In the genomic region with DNA sequence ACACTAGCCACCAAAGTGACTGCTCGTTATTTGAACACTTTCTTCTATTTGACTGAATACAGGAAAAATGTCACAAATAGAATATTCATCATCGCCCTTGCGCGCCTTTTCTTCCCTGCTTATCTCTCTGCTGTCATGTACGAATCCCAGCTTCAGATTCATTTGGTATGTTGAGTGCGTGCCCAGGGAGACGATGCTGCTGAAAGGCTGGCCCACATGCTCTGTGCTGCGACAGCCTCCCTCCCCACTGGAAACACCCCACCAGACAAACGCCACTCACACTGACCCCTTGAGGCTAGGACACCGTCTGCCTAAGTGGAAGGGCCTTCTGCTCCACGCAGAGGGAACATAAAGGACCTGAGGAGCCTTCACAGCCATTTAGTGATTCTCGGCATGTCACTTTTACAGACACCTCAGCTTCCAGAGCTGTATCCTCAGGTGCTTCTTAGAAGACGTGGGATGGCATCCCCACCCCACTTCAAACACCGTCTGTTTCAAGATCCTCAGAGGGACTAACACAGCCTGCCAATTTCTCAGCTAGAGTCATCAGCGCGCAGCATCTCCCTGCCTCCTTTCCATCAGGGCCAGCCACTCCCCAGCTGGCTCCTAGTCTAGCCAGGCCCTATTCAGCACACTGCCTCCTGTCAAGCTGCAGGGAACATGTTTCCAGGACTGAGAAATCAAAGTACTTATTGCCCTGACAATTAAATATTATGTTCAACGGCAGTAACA, we compare ENCODE assay signal across 16 mouse cellular contexts.
DNase-seq lines count a peak whose midpoint lies in the region; ATAC-seq lines count a peak whose summit lies in the region.
"Had no signal": no experiment of that assay in that cellular context is flagged by ENCODE, and none has a peak within 500 bp of the region (broad histone marks: within the 10 kb centered on the region; RNA-seq: fewer than 3 reads in every experiment).

No protein-coding gene starts in this region.

- H3K4me3 ChIP-seq in forebrain, embryonic 14.5 days (ENCODE audit: low read depth, low read length), result no peak overlapping the region
- H3K4me3 ChIP-seq in forebrain, embryonic 10.5 days, result no peak overlapping the region
- no peak overlapping the region for H3K4me3 ChIP-seq in midbrain, embryonic 11.5 days (ENCODE audit: low read depth, low read length)
- H3K4me3 ChIP-seq in midbrain, embryonic 10.5 days, result no peak overlapping the region
- H3K4me3 ChIP-seq: embryonic facial prominence, embryonic 13.5 days; heart, embryonic 15.5 days; limb, embryonic 10.5 days; liver, embryonic 15.5 days had no signal

- no peak overlapping the region for H3K4me2 ChIP-seq in forebrain, embryonic 14.5 days (ENCODE audit: low read length)
- H3K4me2 ChIP-seq in midbrain, embryonic 11.5 days, result no peak overlapping the region
- H3K4me2 ChIP-seq: embryonic facial prominence, embryonic 13.5 days; heart, embryonic 15.5 days; liver, embryonic 15.5 days had no signal

- peak; percentile 45 for DNase-seq in forebrain, embryonic 14.5 days (ENCODE audit: low spot score)
- DNase-seq in forebrain, embryonic 10.5 days (ENCODE audit: extremely low spot score, low spot score), result no peak
- peak; percentile 17 for DNase-seq in midbrain, embryonic 11.5 days (ENCODE audit: low spot score, missing footprints)
- no peak for DNase-seq in midbrain, embryonic 10.5 days (ENCODE audit: low spot score)
- peak; percentile 28 to 29 for DNase-seq in layer of hippocampus, adult 8-10 months (ENCODE audit: low spot score in 2 of 2)
- peak; percentile 11 for DNase-seq in right cerebral cortex, postnatal 25 days
- DNase-seq in MN1 (ENCODE audit: low spot score), result no peak
- DNase-seq: gastrocnemius, postnatal 14 days; retina, postnatal 1 day had no signal

- WGBS in forebrain, embryonic 14.5 days, result 73% methylated on average over 17 of the region's 17 CpGs
- WGBS in forebrain, embryonic 10.5 days, result 82% methylated on average over 17 of the region's 17 CpGs
- 78% methylated on average over 17 of the region's 17 CpGs for WGBS in midbrain, embryonic 11.5 days
- 83% methylated on average over 17 of the region's 17 CpGs for WGBS in midbrain, embryonic 10.5 days

- no peak overlapping the region for H3K27ac ChIP-seq in forebrain, embryonic 14.5 days (ENCODE audit: low read depth, low read length)
- no peak overlapping the region for H3K27ac ChIP-seq in forebrain, embryonic 10.5 days
- no peak overlapping the region for H3K27ac ChIP-seq in midbrain, embryonic 11.5 days (ENCODE audit: low read depth, low read length)
- H3K27ac ChIP-seq in midbrain, embryonic 10.5 days (replicated peaks), result no peak overlapping the region
- H3K27ac ChIP-seq: embryonic facial prominence, embryonic 13.5 days; heart, embryonic 15.5 days; kidney, postnatal 0 days; limb, embryonic 10.5 days; liver, embryonic 15.5 days had no signal

- H3K27me3 ChIP-seq in forebrain, embryonic 14.5 days (replicated peaks; ENCODE audit: control insufficient read depth, insufficient read depth, low read length), result no peaks in the 10 kb centered on the region
- H3K27me3 ChIP-seq in forebrain, embryonic 10.5 days (ENCODE audit: poor library complexity, severe bottlenecking), result peaks cover 79% of the 10 kb centered on the region
- no peaks in the 10 kb centered on the region for H3K27me3 ChIP-seq in midbrain, embryonic 11.5 days (ENCODE audit: control insufficient read depth, insufficient read depth, low read length)
- H3K27me3 ChIP-seq in midbrain, embryonic 10.5 days (ENCODE audit: low read depth, poor library complexity, severe bottlenecking), result peaks cover 92% of the 10 kb centered on the region
- H3K27me3 ChIP-seq: heart, embryonic 15.5 days; liver, embryonic 15.5 days had no signal

- H3K4me1 ChIP-seq in forebrain, embryonic 14.5 days (ENCODE audit: control insufficient read depth, insufficient read depth, low read length), result no peaks in the 10 kb centered on the region
- H3K4me1 ChIP-seq in forebrain, embryonic 10.5 days, result no peaks in the 10 kb centered on the region
- H3K4me1 ChIP-seq in midbrain, embryonic 11.5 days (ENCODE audit: control insufficient read depth, insufficient read depth, low read length), result no peaks in the 10 kb centered on the region
- no peaks in the 10 kb centered on the region for H3K4me1 ChIP-seq in midbrain, embryonic 10.5 days
- H3K4me1 ChIP-seq: embryonic facial prominence, embryonic 13.5 days; heart, embryonic 15.5 days; limb, embryonic 10.5 days; liver, embryonic 15.5 days had no signal

- H3K36me3 ChIP-seq in forebrain, embryonic 14.5 days (ENCODE audit: control insufficient read depth, insufficient read depth, low read length), result no peaks in the 10 kb centered on the region
- no peaks in the 10 kb centered on the region for H3K36me3 ChIP-seq in forebrain, embryonic 10.5 days (replicated peaks)
- no peaks in the 10 kb centered on the region for H3K36me3 ChIP-seq in midbrain, embryonic 11.5 days (ENCODE audit: control insufficient read depth, insufficient read depth, low read length)
- no peaks in the 10 kb centered on the region for H3K36me3 ChIP-seq in midbrain, embryonic 10.5 days
- H3K36me3 ChIP-seq: embryonic facial prominence, embryonic 13.5 days; heart, embryonic 15.5 days; limb, embryonic 10.5 days; liver, embryonic 15.5 days had no signal

- ATAC-seq in forebrain, embryonic 14.5 days, result peak; percentile 57; the same call in 1 of the 2 replicates
- ATAC-seq in midbrain, embryonic 11.5 days (ENCODE audit: low FRiP score), result no peak
- ATAC-seq in granulocyte monocyte progenitor cell, adult 5-6 weeks (replicated peaks; ENCODE audit: poor library complexity, severe bottlenecking), result no peak
- ATAC-seq: hindbrain, embryonic 16.5 days had no signal

- H3K9ac ChIP-seq in forebrain, embryonic 14.5 days (ENCODE audit: low read length), result no peak overlapping the region
- H3K9ac ChIP-seq in midbrain, embryonic 11.5 days (ENCODE audit: low read length), result no peak overlapping the region
- H3K9ac ChIP-seq: embryonic facial prominence, embryonic 13.5 days; heart, embryonic 15.5 days; liver, embryonic 15.5 days had no signal

- no peaks in the 10 kb centered on the region for H3K9me3 ChIP-seq in forebrain, embryonic 14.5 days (replicated peaks; ENCODE audit: control insufficient read depth, low read length)
- no peaks in the 10 kb centered on the region for H3K9me3 ChIP-seq in forebrain, embryonic 10.5 days
- no peaks in the 10 kb centered on the region for H3K9me3 ChIP-seq in midbrain, embryonic 11.5 days (ENCODE audit: control insufficient read depth, low read length)
- H3K9me3 ChIP-seq in midbrain, embryonic 10.5 days (replicated peaks), result no peaks in the 10 kb centered on the region
- H3K9me3 ChIP-seq: embryonic facial prominence, embryonic 13.5 days; heart, embryonic 15.5 days; limb, embryonic 10.5 days; liver, embryonic 15.5 days had no signal

Comparison
In these comparisons a context has a peak if more than half of its experiments do, and no peak if none do; other contexts are left out.
1. DNase-seq: peak in forebrain, embryonic 14.5 days (single experiment), midbrain, embryonic 11.5 days (single experiment), layer of hippocampus, adult 8-10 months (2 of 2) and right cerebral cortex, postnatal 25 days (single experiment); none in forebrain, embryonic 10.5 days (single experiment), midbrain, embryonic 10.5 days (single experiment) and MN1 (single experiment).